Mouse (Mus musculus): ENCODE results near the gene Cysrt1. TPM values are rescaled to one million over a fixed set of nuclear protein-coding genes. Genes with fewer than 3 reads are reported as not detected.

The Cysrt1 gene
- total and polyA plus RNA-seq, 3 experiments, result not detected

GRCm38 (mm10) chr2:25207593-25207992 lies 34.7 kb downstream of the Cysrt1 start:
- DNase-seq, result no peak

DNA sequence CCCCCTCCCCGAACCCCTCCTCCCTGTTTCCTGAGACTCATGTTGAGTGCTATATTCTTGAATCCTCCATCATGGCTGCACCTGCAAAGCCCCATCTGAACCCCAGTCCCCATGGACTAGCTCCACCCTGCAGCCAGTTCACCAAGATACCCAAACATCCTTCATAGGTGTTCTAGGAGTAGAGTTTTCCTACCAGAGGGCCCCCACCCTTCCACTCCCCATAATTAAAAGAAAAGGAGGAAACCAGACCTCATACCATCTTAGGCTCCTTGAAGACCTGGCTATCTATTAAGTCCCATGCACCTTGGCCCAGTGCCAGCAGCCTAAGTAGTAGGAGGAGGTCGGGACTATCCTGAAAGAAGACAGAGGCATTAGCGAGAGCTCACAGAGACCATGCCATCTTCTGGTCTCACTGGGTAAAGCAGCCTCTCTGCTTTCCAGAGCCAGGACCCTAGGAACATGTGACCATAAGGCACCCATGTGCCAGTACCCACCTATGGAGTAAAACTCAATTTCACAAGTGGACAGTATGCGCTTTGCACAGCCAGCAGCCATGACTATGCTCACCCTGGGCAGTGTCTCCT lies 38.5 kb downstream of the Cysrt1 start:
- DNase-seq, result no peak

GRCm38 (mm10) chr2:25200631-25201030 lies 41.6 kb downstream of the Cysrt1 start:
- DNase-seq, result no peak

DNA sequence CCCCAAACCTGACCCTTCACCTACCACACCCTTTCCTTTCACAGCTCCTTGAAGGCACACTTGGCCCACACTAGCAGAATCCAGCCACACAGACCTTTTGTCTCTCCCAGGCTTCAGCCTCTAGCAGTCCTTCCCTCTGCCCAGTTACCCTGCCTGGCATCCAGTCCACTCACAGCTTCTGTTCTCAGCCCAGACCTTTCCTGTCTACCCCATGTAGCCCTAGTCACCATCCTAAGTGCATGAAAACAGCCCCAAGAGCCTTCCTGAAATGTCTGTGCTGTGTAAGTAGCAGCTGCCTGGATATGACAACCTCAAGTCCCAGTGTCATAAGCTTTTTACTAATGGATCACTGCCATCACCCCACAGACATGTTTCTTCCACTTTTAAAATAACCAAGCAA lies 44.3 kb downstream of the Cysrt1 start:
- DNase-seq, result no peak

- no peak for DNase-seq
Observed at GRCm38 (mm10) chr2:25197191-25197590, 45.1 kb downstream of the Cysrt1 start.

DNA sequence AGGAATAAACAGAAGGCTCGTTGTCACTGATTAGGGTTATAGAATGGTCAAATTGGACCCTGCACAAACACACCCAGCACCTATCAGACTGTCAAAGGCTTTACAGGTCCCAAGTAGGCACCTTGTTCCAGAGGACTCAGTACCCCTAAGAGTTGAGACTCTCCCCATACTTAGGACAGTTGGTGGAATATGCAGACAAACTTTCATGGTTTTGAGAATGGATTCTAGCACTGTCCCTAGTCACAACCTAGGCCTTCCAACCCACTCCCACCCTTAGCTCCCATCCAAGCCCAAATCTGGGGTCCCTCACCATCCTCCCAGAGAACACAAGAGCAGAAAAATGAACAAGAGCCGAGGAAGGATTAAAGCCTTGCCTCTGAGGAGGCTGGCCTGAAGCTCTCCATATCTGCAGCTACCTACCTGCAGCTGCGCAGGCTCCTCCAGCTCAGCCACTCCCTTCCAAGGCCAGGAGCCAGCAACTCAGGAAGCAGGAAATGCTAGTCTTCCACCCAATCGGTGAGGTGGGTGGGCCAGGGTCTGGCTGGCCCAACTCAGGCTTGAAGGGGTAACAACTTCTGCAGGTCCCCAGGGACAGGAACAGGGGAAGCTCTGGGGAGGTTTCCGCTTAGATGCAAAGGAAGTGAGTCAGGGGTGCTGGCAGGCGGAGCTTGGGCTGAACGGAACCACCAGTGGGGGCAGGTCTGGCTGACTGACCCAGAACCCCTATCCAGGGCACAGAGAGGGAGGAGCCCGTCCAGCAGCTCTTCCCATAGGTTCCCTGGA lies 45.9 kb downstream of the Cysrt1 start, which contains the start of gene Tor4a:
Gene Tor4a (minus strand): TSS at position 715 of the 783 bp plus-strand sequence.
- peak; percentile 93 for DNase-seq

DNA sequence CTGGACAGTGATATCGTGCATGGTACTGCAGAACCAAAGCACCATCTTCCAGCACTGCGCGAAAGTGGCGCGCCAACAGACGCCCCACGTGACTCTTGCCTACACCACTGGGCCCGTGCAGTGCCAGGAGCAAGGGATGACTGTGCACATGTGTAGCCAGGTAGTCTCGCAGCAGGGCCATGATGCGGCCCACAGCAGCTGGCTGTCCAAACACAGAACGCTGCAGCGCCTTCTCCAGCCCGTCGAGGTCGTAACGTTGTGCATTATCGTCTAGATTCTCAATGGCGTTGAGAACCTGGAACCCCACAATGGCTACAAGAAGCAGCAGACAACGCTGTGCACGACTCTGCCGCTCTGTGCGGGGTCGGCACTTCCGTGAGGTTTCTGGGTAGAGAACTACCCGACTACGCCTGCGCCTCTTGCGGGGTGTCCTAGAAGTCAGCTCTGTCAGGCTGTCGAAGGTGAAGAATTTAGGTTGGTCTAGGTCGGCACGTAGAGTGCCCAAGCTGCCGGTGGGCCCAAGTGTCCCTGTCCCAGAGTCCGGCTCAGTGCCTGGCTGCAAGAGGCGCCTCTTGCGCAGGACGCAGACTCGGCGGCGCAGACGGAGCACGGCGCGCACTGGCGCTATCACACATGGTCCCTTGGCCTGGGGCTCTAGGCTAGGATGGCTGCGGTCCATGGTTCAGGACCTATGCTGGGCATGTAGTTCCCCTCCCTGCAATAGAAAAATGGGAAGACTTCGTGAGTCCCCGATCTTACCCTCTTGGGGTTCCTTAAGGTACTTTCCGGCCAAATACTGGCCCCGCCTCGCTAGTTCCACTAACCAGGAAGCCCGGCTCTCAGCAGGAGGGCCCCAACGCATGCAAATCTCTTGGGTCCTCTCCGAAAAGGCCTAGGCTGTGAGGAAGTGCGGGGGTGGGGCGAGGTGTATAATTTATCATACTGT lies 46.8 kb downstream of the Cysrt1 start:
- DNase-seq, result peak; percentile 89

DNA sequence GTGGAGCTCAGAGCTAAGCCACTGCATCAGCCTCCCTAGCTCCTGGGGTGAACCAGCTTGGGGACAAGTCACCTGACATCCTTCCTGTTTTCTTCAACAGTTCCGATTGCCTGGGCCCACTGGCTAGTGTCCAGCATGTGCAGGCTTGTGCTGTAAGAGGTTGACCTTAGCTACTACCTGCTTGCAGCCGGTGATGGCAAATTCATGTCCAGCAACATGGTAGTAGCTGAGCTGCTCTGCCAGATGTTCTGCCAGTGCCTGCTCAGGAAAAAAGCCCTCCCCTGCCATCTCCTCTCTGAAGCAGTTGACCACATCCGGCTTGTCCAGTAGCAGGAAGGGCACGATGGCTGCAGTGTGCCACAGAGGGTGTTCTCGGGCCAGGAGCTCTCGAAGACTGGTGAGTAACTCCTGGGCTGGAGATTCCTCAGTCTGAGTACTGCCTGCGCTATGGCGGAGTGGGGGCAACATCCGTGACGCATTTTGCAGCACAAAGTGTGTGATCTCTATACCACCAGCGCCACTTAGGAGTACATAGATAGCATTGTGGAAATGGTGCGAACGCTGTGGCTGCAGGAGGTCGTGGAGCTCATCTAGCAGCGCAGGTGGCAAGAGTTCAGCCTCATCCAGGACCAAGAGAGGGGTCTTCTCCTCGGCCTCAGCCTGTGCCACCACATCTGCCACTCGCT lies 47.6 kb downstream of the Cysrt1 start:
- DNase-seq, result peak; percentile 30

DNA sequence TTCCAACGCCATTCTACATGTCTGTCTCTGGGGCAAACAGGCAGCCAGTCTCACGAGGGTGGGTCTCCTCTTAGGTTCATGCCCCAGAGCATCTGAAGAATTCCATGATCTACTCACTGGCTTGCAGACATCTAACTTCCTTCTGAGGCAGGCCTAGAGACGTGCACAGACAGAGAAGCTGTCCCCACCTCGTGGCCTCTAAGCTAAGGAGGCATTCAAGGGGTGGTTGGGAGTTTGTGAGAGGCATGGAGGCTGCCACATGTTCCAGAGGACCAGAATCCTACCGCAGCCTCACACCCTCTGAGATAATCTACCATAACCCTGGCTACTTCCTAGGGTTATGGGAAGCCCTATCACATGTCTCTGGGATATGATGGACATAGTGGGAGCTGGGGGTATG lies 48.2 kb downstream of the Cysrt1 start:
- DNase-seq, result no peak

- peak; percentile 85 for DNase-seq
Observed at GRCm38 (mm10) chr2:25193330-25193770, 48.9 kb downstream of the Cysrt1 start.

Other genes with a start within 250 kb of the Cysrt1 start
Only the 30 nearest of the 31 such genes appear.
- 10 to 100 TPM; 32.8 to 52.9 TPM for gene Nsmf, start 188.1 kb downstream of the Cysrt1 start, total RNA-seq (2021)
- 99.9 and 113 TPM in 2 replicates for gene Nsmf, start 188.1 kb downstream of the Cysrt1 start, polyA plus RNA-seq (2012; rRNA removed)
- gene Entpd8, start 162.1 kb downstream of the Cysrt1 start, total RNA-seq (2021), result under 1 TPM in 1 of 2 experiments, not detected in 1; 0.40 TPM
- 0.08 and 0.11 TPM in 2 replicates for gene Entpd8, start 162.1 kb downstream of the Cysrt1 start, polyA plus RNA-seq (2012; rRNA removed)
- not detected for gene Noxa1, start 147.3 kb downstream of the Cysrt1 start, total RNA-seq (2021)
- gene Noxa1, start 147.3 kb downstream of the Cysrt1 start, polyA plus RNA-seq (2012; rRNA removed), result not detected in 2 replicates
- 1 to 10 TPM; 1.9 to 3.6 TPM for gene Nrarp, start 61.7 kb downstream of the Cysrt1 start, total RNA-seq (2021)
- 12.0 and 19.0 TPM in 2 replicates for gene Nrarp, start 61.7 kb downstream of the Cysrt1 start, polyA plus RNA-seq (2012; rRNA removed)
- 10 to 100 TPM; 21.9 to 24.2 TPM for gene Tor4a, start 45.6 kb downstream of the Cysrt1 start, total RNA-seq (2021)
- 51.3 and 60.0 TPM in 2 replicates for gene Tor4a, start 45.6 kb downstream of the Cysrt1 start, polyA plus RNA-seq (2012; rRNA removed)
- 10 to 100 TPM; 36.3 to 57.4 TPM for gene Nelfb, start 31.0 kb downstream of the Cysrt1 start, total RNA-seq (2021)
- 37.5 and 38.2 TPM in 2 replicates for gene Nelfb, start 31.0 kb downstream of the Cysrt1 start, polyA plus RNA-seq (2012; rRNA removed)
- gene Stpg3, start 27.8 kb downstream of the Cysrt1 start, total RNA-seq (2021), result not detected
- gene Stpg3, start 27.8 kb downstream of the Cysrt1 start, polyA plus RNA-seq (2012; rRNA removed), result not detected in 2 replicates
- not detected for gene Fam166a, start 23.7 kb downstream of the Cysrt1 start, total RNA-seq (2021)
- 0.15 and 0.16 TPM in 2 replicates for gene Fam166a, start 23.7 kb downstream of the Cysrt1 start, polyA plus RNA-seq (2012; rRNA removed)
- gene Tubb4b, start 17.8 kb downstream of the Cysrt1 start, total RNA-seq (2021), result 100 to 1,000 TPM; 303 to 312 TPM
- gene Tubb4b, start 17.8 kb downstream of the Cysrt1 start, polyA plus RNA-seq (2012; rRNA removed), result 210 and 267 TPM in 2 replicates
- not detected for gene Slc34a3, start 8.1 kb downstream of the Cysrt1 start, total RNA-seq (2021)
- not detected in 2 replicates for gene Slc34a3, start 8.1 kb downstream of the Cysrt1 start, polyA plus RNA-seq (2012; rRNA removed)
- gene Rnf224, start 5.7 kb downstream of the Cysrt1 start, total RNA-seq (2021), result not detected
- gene Rnf224, start 5.7 kb downstream of the Cysrt1 start, polyA plus RNA-seq (2012; rRNA removed), result not detected in 2 replicates
- 1 to 10 TPM; 6.7 to 8.5 TPM for gene Rnf208, start 197 bp downstream of the Cysrt1 start, total RNA-seq (2021)
- gene Rnf208, start 197 bp downstream of the Cysrt1 start, polyA plus RNA-seq (2012; rRNA removed), result 25.8 and 36.4 TPM in 2 replicates
- gene AL732309.1, start 4.4 kb upstream of the Cysrt1 start, total RNA-seq (2021), result 1 to 10 TPM; 3.1 to 3.2 TPM
- gene AL732309.1, start 4.4 kb upstream of the Cysrt1 start, polyA plus RNA-seq (2012; rRNA removed), result 21.7 and 22.6 TPM in 2 replicates
- 10 to 100 TPM; 23.9 to 32.0 TPM for gene Tmem203, start 13.0 kb upstream of the Cysrt1 start, total RNA-seq (2021)
- 114 and 116 TPM in 2 replicates for gene Tmem203, start 13.0 kb upstream of the Cysrt1 start, polyA plus RNA-seq (2012; rRNA removed)
- gene Tprn, start 20.2 kb upstream of the Cysrt1 start, total RNA-seq (2021), result 10 to 100 TPM in 1 of 2 experiments, 1 to 10 TPM in 1; 10.0 to 13.1 TPM
- gene Tprn, start 20.2 kb upstream of the Cysrt1 start, polyA plus RNA-seq (2012; rRNA removed), result 13.6 and 14.6 TPM in 2 replicates
- gene Ssna1, start 30.0 kb upstream of the Cysrt1 start, total RNA-seq (2021), result 10 to 100 TPM; 37.6 to 46.1 TPM
- gene Ssna1, start 30.0 kb upstream of the Cysrt1 start, polyA plus RNA-seq (2012; rRNA removed), result 55.2 and 62.1 TPM in 2 replicates
- gene Anapc2, start 30.0 kb upstream of the Cysrt1 start, total RNA-seq (2021), result 10 to 100 TPM; 78.8 to 82.7 TPM
- 93.1 and 110 TPM in 2 replicates for gene Anapc2, start 30.0 kb upstream of the Cysrt1 start, polyA plus RNA-seq (2012; rRNA removed)
- gene Tmem210, start 45.7 kb upstream of the Cysrt1 start, total RNA-seq (2021), result not detected
- gene Tmem210, start 45.7 kb upstream of the Cysrt1 start, polyA plus RNA-seq (2012; rRNA removed), result not detected in 2 replicates
- gene Lrrc26, start 47.5 kb upstream of the Cysrt1 start, total RNA-seq (2021), result not detected
- not detected in 2 replicates for gene Lrrc26, start 47.5 kb upstream of the Cysrt1 start, polyA plus RNA-seq (2012; rRNA removed)
- gene Grin1, start 76.7 kb upstream of the Cysrt1 start, total RNA-seq (2021), result 10 to 100 TPM in 1 of 2 experiments, 1 to 10 TPM in 1; 8.3 to 13.3 TPM
- gene Grin1, start 76.7 kb upstream of the Cysrt1 start, polyA plus RNA-seq (2012; rRNA removed), result 15.3 and 16.4 TPM in 2 replicates
- 10 to 100 TPM; 53.6 to 59.9 TPM for gene Man1b1, start 89.9 kb upstream of the Cysrt1 start, total RNA-seq (2021)
- 10.3 and 13.5 TPM in 2 replicates for gene Man1b1, start 89.9 kb upstream of the Cysrt1 start, polyA plus RNA-seq (2012; rRNA removed)
- gene Dpp7, start 113.9 kb upstream of the Cysrt1 start, total RNA-seq (2021), result 10 to 100 TPM; 34.2 to 38.5 TPM
- gene Dpp7, start 113.9 kb upstream of the Cysrt1 start, polyA plus RNA-seq (2012; rRNA removed), result 47.1 and 55.0 TPM in 2 replicates
- 10 to 100 TPM; 15.0 to 22.7 TPM for gene Uap1l1, start 123.2 kb upstream of the Cysrt1 start, total RNA-seq (2021)
- gene Uap1l1, start 123.2 kb upstream of the Cysrt1 start, polyA plus RNA-seq (2012; rRNA removed), result 28.4 and 41.5 TPM in 2 replicates
- under 1 TPM in 1 of 2 experiments, not detected in 1; 0.23 TPM for gene Sapcd2, start 129.9 kb upstream of the Cysrt1 start, total RNA-seq (2021)
- 3.9 and 4.4 TPM in 2 replicates for gene Sapcd2, start 129.9 kb upstream of the Cysrt1 start, polyA plus RNA-seq (2012; rRNA removed)
- 1 to 10 TPM; 3.7 to 7.2 TPM for gene Entpd2, start 153.4 kb upstream of the Cysrt1 start, total RNA-seq (2021)
- 21.1 and 24.7 TPM in 2 replicates for gene Entpd2, start 153.4 kb upstream of the Cysrt1 start, polyA plus RNA-seq (2012; rRNA removed)
- gene Npdc1, start 156.9 kb upstream of the Cysrt1 start, total RNA-seq (2021), result 100 to 1,000 TPM; 128 to 145 TPM
- gene Npdc1, start 156.9 kb upstream of the Cysrt1 start, polyA plus RNA-seq (2012; rRNA removed), result 685 and 775 TPM in 2 replicates
- under 1 TPM in 1 of 2 experiments, not detected in 1; 0.24 TPM for gene Fut7, start 180.8 kb upstream of the Cysrt1 start, total RNA-seq (2021)
- 0.10 and 0.40 TPM in 2 replicates for gene Fut7, start 180.8 kb upstream of the Cysrt1 start, polyA plus RNA-seq (2012; rRNA removed)
- 10 to 100 TPM; 32.1 to 42.7 TPM for gene Abca2, start 186.3 kb upstream of the Cysrt1 start, total RNA-seq (2021)
- gene Abca2, start 186.3 kb upstream of the Cysrt1 start, polyA plus RNA-seq (2012; rRNA removed), result 86.8 and 118 TPM in 2 replicates
- under 1 TPM in 1 of 2 experiments, not detected in 1; 0.66 TPM for gene Clic3, start 214.4 kb upstream of the Cysrt1 start, total RNA-seq (2021)
- gene Clic3, start 214.4 kb upstream of the Cysrt1 start, polyA plus RNA-seq (2012; rRNA removed), result 1.6 and 3.4 TPM in 2 replicates
- gene Paxx, start 218.6 kb upstream of the Cysrt1 start, total RNA-seq (2021), result 10 to 100 TPM; 33.3 to 35.2 TPM
- 85.9 and 124 TPM in 2 replicates for gene Paxx, start 218.6 kb upstream of the Cysrt1 start, polyA plus RNA-seq (2012; rRNA removed)